Mouse (Mus musculus): ENCODE measurements around the gene Apmap.
A peak's percentile ranks its signal among the peaks of the same experiment; 100 is the strongest.
"Not testable (repeated sequence)": the region's sequence is repeated elsewhere in the genome, so short reads cannot be mapped to it uniquely, and the experiment has no call there.

Apmap gene

DNA sequence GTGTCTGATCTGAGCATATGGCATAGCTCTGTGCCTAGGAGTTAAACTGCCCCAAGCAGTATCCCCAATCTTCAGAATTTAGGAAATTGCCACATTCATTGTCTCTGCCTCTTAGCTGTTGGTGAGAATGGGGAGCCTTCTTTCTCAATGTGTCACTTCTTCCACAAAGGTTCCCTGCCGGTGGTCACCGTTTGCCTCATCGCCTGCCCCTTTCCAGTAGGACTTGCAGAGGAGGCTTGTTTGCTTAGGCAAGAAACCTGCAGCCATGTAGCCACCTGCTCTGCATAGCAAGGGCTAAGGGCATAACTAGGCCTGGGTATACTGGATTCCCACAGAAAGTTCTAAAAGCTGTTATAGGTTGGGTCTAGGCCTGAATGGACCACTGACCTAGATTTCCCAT is 35.9 kb downstream of the Apmap start:
- Histone ChIP-seq H3K36me3 (ENCODE audit: insufficient read depth, low read length) (no peaks in the 10 kb centered on the region), H3K9me3 (ENCODE audit: low read length) (no peaks in the 10 kb centered on the region), H3K4me3 (replicated peaks; ENCODE audit: low read length) (no peak overlapping the region), H3K27me3 (ENCODE audit: insufficient read depth, low read length) (peaks cover 4% of the 10 kb centered on the region; the same call in 1 of the 2 replicates), H3K4me1 (replicated peaks; ENCODE audit: low read depth, low read length) (no peaks in the 10 kb centered on the region)
- no peak for TF ChIP-seq CTCF (conservative IDR thresholded peaks at IDR 0.05; ENCODE audit: low read length)
- no peak for TF ChIP-seq POU5F1 (IDR thresholded peaks at IDR 0.05; ENCODE audit: borderline replicate concordance, low read length)
- TF ChIP-seq NANOG (IDR thresholded peaks at IDR 0.05; ENCODE audit: borderline replicate concordance, low read length) = no peak

DNA sequence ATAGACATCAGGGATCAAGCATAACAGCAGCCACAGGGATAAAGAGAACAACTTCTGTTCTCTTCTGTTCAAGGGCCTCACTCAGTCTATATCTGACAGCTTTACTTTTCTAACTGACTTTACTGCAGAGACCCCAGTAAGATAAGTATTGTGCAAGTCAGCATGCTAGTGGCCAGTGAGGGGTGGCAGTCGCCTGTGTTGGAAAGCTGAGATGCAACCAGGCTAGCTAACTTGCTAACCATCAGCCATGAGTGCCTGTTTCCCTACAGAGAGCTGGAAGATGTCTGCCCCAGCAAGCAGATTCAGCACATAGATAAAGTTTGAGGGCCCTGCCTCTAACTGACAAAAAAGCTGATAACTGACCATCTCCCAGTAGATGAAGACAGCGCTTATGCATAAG is 37.6 kb downstream of the Apmap start:
- H3K4me1 ChIP-seq (replicated peaks; ENCODE audit: low read depth, low read length) = no peaks in the 10 kb centered on the region
- no peaks in the 10 kb centered on the region for H3K36me3 ChIP-seq (ENCODE audit: insufficient read depth, low read length)
- no peak for TF ChIP-seq CTCF (conservative IDR thresholded peaks at IDR 0.05; ENCODE audit: low read length)
- TF ChIP-seq NANOG (IDR thresholded peaks at IDR 0.05; ENCODE audit: borderline replicate concordance, low read length) = no peak
- TF ChIP-seq POU5F1 (IDR thresholded peaks at IDR 0.05; ENCODE audit: borderline replicate concordance, low read length) = no peak
- no peak overlapping the region for H3K4me3 ChIP-seq (replicated peaks; ENCODE audit: low read length)
- no peaks in the 10 kb centered on the region for H3K9me3 ChIP-seq (ENCODE audit: low read length)
- peaks cover 4% of the 10 kb centered on the region; the same call in 1 of the 2 replicates for H3K27me3 ChIP-seq (ENCODE audit: insufficient read depth, low read length)

DNA sequence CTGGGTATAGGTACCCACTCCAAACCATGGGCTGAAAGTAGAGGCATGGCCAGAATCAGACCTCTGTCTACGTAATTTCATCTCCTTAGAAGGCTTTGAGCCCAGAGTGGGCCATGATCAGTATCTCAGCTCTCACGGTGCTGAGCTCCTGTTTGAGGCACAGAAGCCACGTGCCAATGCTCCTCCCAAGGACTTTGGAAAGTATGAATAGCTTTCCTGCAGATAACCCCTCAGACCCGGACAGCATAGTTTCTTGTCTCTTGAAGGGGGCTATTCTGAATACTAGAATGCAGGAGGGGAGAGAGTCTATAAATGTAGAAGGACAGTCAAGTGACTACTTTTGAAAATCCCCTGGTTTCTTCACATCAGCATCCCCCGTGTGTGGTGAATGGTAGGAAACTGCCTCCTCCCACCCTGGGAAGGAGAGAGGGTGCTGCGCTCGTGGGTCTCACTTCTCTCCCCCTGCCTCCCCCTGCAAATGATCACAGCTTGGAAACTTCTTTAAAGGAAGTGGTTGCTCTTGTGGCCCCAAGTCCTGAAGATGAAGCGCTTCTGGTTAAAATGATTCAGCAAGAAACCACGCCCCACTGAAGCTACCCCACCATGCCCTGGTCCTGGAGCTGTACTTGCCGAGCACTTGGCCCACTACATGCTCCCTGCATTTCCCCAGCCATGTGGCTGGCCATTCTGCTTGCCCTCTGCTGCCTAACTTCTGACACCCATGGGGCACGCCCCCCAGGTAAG is 38.3 kb downstream of the Apmap start, which contains the start of gene Cst7:
Gene Cst7 (plus strand): TSS at position 569 of the 744 bp plus-strand sequence.
- Histone ChIP-seq H3K4me1 (replicated peaks; ENCODE audit: low read depth, low read length) (no peaks in the 10 kb centered on the region), H3K4me3 (replicated peaks; ENCODE audit: low read length) (no peak within 1 kb of the TSS), H3K36me3 (ENCODE audit: insufficient read depth, low read length) (no peaks in the 10 kb centered on the region), H3K27me3 (ENCODE audit: insufficient read depth, low read length) (peaks cover 4% of the 10 kb centered on the region; the same call in 1 of the 2 replicates), H3K9me3 (ENCODE audit: low read length) (no peaks in the 10 kb centered on the region)
- no peak for TF ChIP-seq CTCF (conservative IDR thresholded peaks at IDR 0.05; ENCODE audit: low read length)
- TF ChIP-seq POU5F1 (IDR thresholded peaks at IDR 0.05; ENCODE audit: borderline replicate concordance, low read length) = no peak
- no peak for TF ChIP-seq NANOG (IDR thresholded peaks at IDR 0.05; ENCODE audit: borderline replicate concordance, low read length)

DNA sequence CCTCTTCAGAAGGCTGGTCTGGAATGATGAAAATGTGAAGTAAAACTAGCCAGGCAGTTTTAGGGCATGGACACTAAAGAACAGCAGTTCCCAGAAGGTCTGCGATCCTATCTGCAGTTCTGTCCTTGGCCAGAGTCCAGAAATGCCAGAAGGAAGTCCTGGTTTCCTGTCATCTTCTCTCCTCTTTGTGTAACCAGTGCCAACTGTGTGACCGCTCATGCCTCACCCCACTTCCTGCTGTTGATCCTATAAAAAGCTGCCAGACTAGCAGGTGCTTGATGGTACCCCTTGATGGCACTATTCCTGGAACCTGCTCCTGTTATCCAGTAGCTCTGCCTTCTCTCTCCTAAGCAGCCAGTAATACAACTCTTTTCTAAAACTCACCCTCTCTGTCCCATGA is 41.3 kb downstream of the Apmap start:
- Histone ChIP-seq H3K4me1 (replicated peaks; ENCODE audit: low read depth, low read length) (no peaks in the 10 kb centered on the region), H3K9me3 (ENCODE audit: low read length) (no peaks in the 10 kb centered on the region), H3K4me3 (replicated peaks; ENCODE audit: low read length) (no peak overlapping the region), H3K36me3 (ENCODE audit: insufficient read depth, low read length) (no peaks in the 10 kb centered on the region), H3K27me3 (ENCODE audit: insufficient read depth, low read length) (peaks cover 4% of the 10 kb centered on the region; the same call in 1 of the 2 replicates)
- TF ChIP-seq POU5F1 (IDR thresholded peaks at IDR 0.05; ENCODE audit: borderline replicate concordance, low read length) = no peak
- TF ChIP-seq NANOG (IDR thresholded peaks at IDR 0.05; ENCODE audit: borderline replicate concordance, low read length) = no peak
- TF ChIP-seq CTCF (conservative IDR thresholded peaks at IDR 0.05; ENCODE audit: low read length) = no peak

DNA sequence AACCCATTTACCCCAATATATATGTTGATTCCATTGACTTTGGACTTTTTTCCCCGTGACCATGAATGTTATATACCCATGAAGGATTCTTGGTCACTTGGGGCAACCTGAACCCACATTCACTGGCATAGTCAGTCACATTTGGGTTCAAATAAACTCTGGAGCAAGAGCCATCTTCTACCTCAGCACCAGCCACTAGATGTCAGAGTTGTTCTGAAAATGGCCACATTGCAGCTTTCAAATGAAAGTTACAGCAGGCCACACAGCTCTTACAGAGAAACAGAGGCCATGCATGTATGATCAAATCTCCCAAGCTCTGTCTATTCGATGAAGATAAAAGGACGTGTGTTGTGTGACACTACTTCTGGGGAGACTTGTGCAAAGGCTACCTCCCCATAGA is 49.8 kb downstream of the Apmap start:
- H3K4me3 ChIP-seq (replicated peaks; ENCODE audit: low read length) = no peak overlapping the region
- H3K27me3 ChIP-seq (ENCODE audit: insufficient read depth, low read length) = no peaks in the 10 kb centered on the region
- no peaks in the 10 kb centered on the region for H3K4me1 ChIP-seq (replicated peaks; ENCODE audit: low read depth, low read length)
- H3K36me3 ChIP-seq (ENCODE audit: insufficient read depth, low read length) = no peaks in the 10 kb centered on the region
- no peaks in the 10 kb centered on the region for H3K9me3 ChIP-seq (ENCODE audit: low read length)
- TF ChIP-seq NANOG (IDR thresholded peaks at IDR 0.05; ENCODE audit: borderline replicate concordance, low read length) (no peak), CTCF (conservative IDR thresholded peaks at IDR 0.05; ENCODE audit: low read length) (peak; percentile 33)

- H3K9me3 ChIP-seq (ENCODE audit: low read length); H3K4me3 ChIP-seq (replicated peaks; ENCODE audit: low read length); H3K36me3 ChIP-seq (ENCODE audit: insufficient read depth, low read length); H3K27me3 ChIP-seq (ENCODE audit: insufficient read depth, low read length); H3K4me1 ChIP-seq (replicated peaks; ENCODE audit: low read depth, low read length): not testable (repeated sequence)
Measured at GRCm38 (mm10) chr2:150549576-150549975, 58.8 kb downstream of the Apmap start.
